Mouse (Mus musculus): Measurements from ENCODE around the gene Kazald1. TPM values are rescaled to one million over a fixed set of nuclear protein-coding genes. Genes with fewer than 3 reads are reported as not detected.

The Kazald1 gene
- polyA plus RNA-seq, 1 experiment from 2014 or later = 9.8 TPM

GRCm38 (mm10) chr19:45075323-45076035 lies 438 bp downstream of the Kazald1 start:
- peaks cover 47% of the 10 kb centered on the region for H3K4me1 ChIP-seq (replicated peaks; ENCODE audit: control insufficient read depth, insufficient read depth, low read length)
- H3K9me3 ChIP-seq (ENCODE audit: control insufficient read depth, low read length) = no peaks in the 10 kb centered on the region
- peak overlapping the region; percentile 88 for H3K4me2 ChIP-seq (ENCODE audit: low read depth, low read length)
- peaks cover 39% of the 10 kb centered on the region for H3K27me3 ChIP-seq (ENCODE audit: control insufficient read depth, insufficient read depth, low read depth, low read length)
- H3K36me3 ChIP-seq (ENCODE audit: control insufficient read depth, insufficient read depth, low read length) = no peaks in the 10 kb centered on the region
- H3K4me3 ChIP-seq (ENCODE audit: low read length) = peak overlapping the region; percentile 76
- H3K9ac ChIP-seq (ENCODE audit: low read length) = peak overlapping the region; percentile 90
- H3K27ac ChIP-seq (ENCODE audit: low read length) = peak overlapping the region; percentile 97
- WGBS = 2% methylated on average over 32 of the region's 32 CpGs
- ATAC-seq (ENCODE audit: low read depth) = peak; percentile 32

GRCm38 (mm10) chr19:45076036-45076575 lies 1.1 kb downstream of the Kazald1 start:
- 13% methylated on average over 17 of the region's 17 CpGs for WGBS
- H3K27ac ChIP-seq (ENCODE audit: low read length) = peak overlapping the region; percentile 97
- no peak for ATAC-seq (ENCODE audit: low read depth)

GRCm38 (mm10) chr19:45076586-45077510 lies 1.8 kb downstream of the Kazald1 start:
- 1% methylated on average over 62 of the region's 62 CpGs for WGBS
- Histone ChIP-seq H3K9ac (ENCODE audit: low read length) (peak overlapping the region; percentile 61), H3K4me3 (ENCODE audit: low read length) (peak overlapping the region; percentile 76), H3K9me3 (ENCODE audit: control insufficient read depth, low read length) (no peaks in the 10 kb centered on the region), H3K4me2 (ENCODE audit: low read depth, low read length) (peak overlapping the region; percentile 88), H3K4me1 (replicated peaks; ENCODE audit: control insufficient read depth, insufficient read depth, low read length) (peaks cover 53% of the 10 kb centered on the region), H3K27me3 (ENCODE audit: control insufficient read depth, insufficient read depth, low read depth, low read length) (peaks cover 47% of the 10 kb centered on the region), H3K36me3 (ENCODE audit: control insufficient read depth, insufficient read depth, low read length) (no peaks in the 10 kb centered on the region), H3K27ac (ENCODE audit: low read length) (no peak overlapping the region)
- ATAC-seq (ENCODE audit: low read depth) = no peak

More at GRCm38 (mm10) chr19:45076036-45076575, 1.1 kb downstream of the Kazald1 start:
- peak overlapping the region; percentile 76 for H3K4me3 ChIP-seq (ENCODE audit: low read length)
- no peaks in the 10 kb centered on the region for H3K9me3 ChIP-seq (ENCODE audit: control insufficient read depth, low read length)
- peak overlapping the region; percentile 90 for H3K9ac ChIP-seq (ENCODE audit: low read length)
- H3K36me3 ChIP-seq (ENCODE audit: control insufficient read depth, insufficient read depth, low read length) = no peaks in the 10 kb centered on the region
- H3K4me2 ChIP-seq (ENCODE audit: low read depth, low read length) = peak overlapping the region; percentile 88
- H3K4me1 ChIP-seq (replicated peaks; ENCODE audit: control insufficient read depth, insufficient read depth, low read length) = peaks cover 52% of the 10 kb centered on the region
- peaks cover 43% of the 10 kb centered on the region for H3K27me3 ChIP-seq (ENCODE audit: control insufficient read depth, insufficient read depth, low read depth, low read length)

- H3K4me3 ChIP-seq (ENCODE audit: low read length) = no peak overlapping the region
Measured at GRCm38 (mm10) chr19:45077742-45078645, 3.0 kb downstream of the Kazald1 start.

GRCm38 (mm10) chr19:45078971-45079764 lies 4.1 kb downstream of the Kazald1 start:
- Histone ChIP-seq H3K4me1 (replicated peaks; ENCODE audit: control insufficient read depth, insufficient read depth, low read length) (peaks cover 50% of the 10 kb centered on the region), H3K4me3 (ENCODE audit: low read length) (peak overlapping the region; percentile 36), H3K9ac (ENCODE audit: low read length) (peak overlapping the region; percentile 42), H3K9me3 (ENCODE audit: control insufficient read depth, low read length) (no peaks in the 10 kb centered on the region), H3K4me2 (ENCODE audit: low read depth, low read length) (peak overlapping the region; percentile 60), H3K36me3 (ENCODE audit: control insufficient read depth, insufficient read depth, low read length) (no peaks in the 10 kb centered on the region), H3K27me3 (ENCODE audit: control insufficient read depth, insufficient read depth, low read depth, low read length) (peaks cover 57% of the 10 kb centered on the region), H3K27ac (ENCODE audit: low read length) (peak overlapping the region; percentile 18; the same call in 1 of the 2 replicates)
- peak; percentile 18; the same call in 1 of the 2 replicates for ATAC-seq (ENCODE audit: low read depth)
- WGBS = 8% methylated on average over 17 of the region's 17 CpGs

More at GRCm38 (mm10) chr19:45077742-45078645, 3.0 kb downstream of the Kazald1 start:
- H3K4me2 ChIP-seq (ENCODE audit: low read depth, low read length) = no peak overlapping the region
- peaks cover 50% of the 10 kb centered on the region for H3K27me3 ChIP-seq (ENCODE audit: control insufficient read depth, insufficient read depth, low read depth, low read length)
- no peak overlapping the region for H3K9ac ChIP-seq (ENCODE audit: low read length)
- H3K27ac ChIP-seq (ENCODE audit: low read length) = no peak overlapping the region
- 9% methylated on average over 20 of the region's 20 CpGs for WGBS
- peaks cover 53% of the 10 kb centered on the region for H3K4me1 ChIP-seq (replicated peaks; ENCODE audit: control insufficient read depth, insufficient read depth, low read length)
- H3K36me3 ChIP-seq (ENCODE audit: control insufficient read depth, insufficient read depth, low read length) = no peaks in the 10 kb centered on the region
- no peak for ATAC-seq (ENCODE audit: low read depth)
- H3K9me3 ChIP-seq (ENCODE audit: control insufficient read depth, low read length) = no peaks in the 10 kb centered on the region

GRCm38 (mm10) chr19:45079769-45080515 lies 4.9 kb downstream of the Kazald1 start:
- peaks cover 50% of the 10 kb centered on the region for H3K4me1 ChIP-seq (replicated peaks; ENCODE audit: control insufficient read depth, insufficient read depth, low read length)
- no peaks in the 10 kb centered on the region for H3K9me3 ChIP-seq (ENCODE audit: control insufficient read depth, low read length)
- H3K4me2 ChIP-seq (ENCODE audit: low read depth, low read length) = peak overlapping the region; percentile 60
- H3K4me3 ChIP-seq (ENCODE audit: low read length) = peak overlapping the region; percentile 36
- peak; percentile 60 for ATAC-seq (ENCODE audit: low read depth)
- H3K36me3 ChIP-seq (ENCODE audit: control insufficient read depth, insufficient read depth, low read length) = no peaks in the 10 kb centered on the region
- 1% methylated on average over 45 of the region's 45 CpGs for WGBS
- peak overlapping the region; percentile 18 for H3K27ac ChIP-seq (ENCODE audit: low read length)
- H3K27me3 ChIP-seq (ENCODE audit: control insufficient read depth, insufficient read depth, low read depth, low read length) = peaks cover 57% of the 10 kb centered on the region
- H3K9ac ChIP-seq (ENCODE audit: low read length) = peak overlapping the region; percentile 42

- Histone ChIP-seq H3K4me2 (ENCODE audit: low read depth, low read length) (peak overlapping the region; percentile 60), H3K4me3 (ENCODE audit: low read length) (peak overlapping the region; percentile 36), H3K9ac (ENCODE audit: low read length) (peak overlapping the region; percentile 34; the same call in 1 of the 2 replicates), H3K36me3 (ENCODE audit: control insufficient read depth, insufficient read depth, low read length) (no peaks in the 10 kb centered on the region), H3K27me3 (ENCODE audit: control insufficient read depth, insufficient read depth, low read depth, low read length) (peaks cover 57% of the 10 kb centered on the region), H3K27ac (ENCODE audit: low read length) (no peak overlapping the region), H3K9me3 (ENCODE audit: control insufficient read depth, low read length) (no peaks in the 10 kb centered on the region), H3K4me1 (replicated peaks; ENCODE audit: control insufficient read depth, insufficient read depth, low read length) (peaks cover 46% of the 10 kb centered on the region)
- 1% methylated on average over 17 of the region's 17 CpGs for WGBS
- ATAC-seq (ENCODE audit: low read depth) = no peak
Measured at GRCm38 (mm10) chr19:45080711-45081110, 5.7 kb downstream of the Kazald1 start.
